Mouse (Mus musculus): ENCODE results near the gene Srrt. TPM values are rescaled to one million over a fixed set of nuclear protein-coding genes. Genes with fewer than 3 reads are reported as not detected.

Gene Srrt
- 158 and 165 TPM in 2 replicates for polyA plus RNA-seq (2015; fragmentation: Nextera tagmentation; extraction: Ambion mirVana)

- peaks cover 54% of the 10 kb centered on the region for H3K36me3 ChIP-seq (ENCODE audit: insufficient read depth, low read length)
- peak within 1 kb of the TSS; percentile 67 for H3K4me2 ChIP-seq (replicated peaks; ENCODE audit: low read depth, low read length)
- under 1% methylated on average over 61 of the region's 72 CpGs for WGBS
- ATAC-seq (ENCODE audit: low FRiP score, low TSS enrichment) = peak; percentile 88
- peak within 1 kb of the TSS; percentile 99 for H3K9ac ChIP-seq (replicated peaks; ENCODE audit: low read length)
- H3K27ac ChIP-seq (ENCODE audit: low read length) = peak within 1 kb of the TSS; percentile 97
- peaks cover 35% of the 10 kb centered on the region for H3K4me1 ChIP-seq (ENCODE audit: insufficient read depth, low read length)
- H3K9me3 ChIP-seq (ENCODE audit: low read length) = no peaks in the 10 kb centered on the region
- H3K27me3 ChIP-seq (ENCODE audit: insufficient read depth, low read length) = no peaks in the 10 kb centered on the region
- H3K4me3 ChIP-seq (ENCODE audit: low read length) = peak within 1 kb of the TSS; percentile 94
Observed at GRCm38 (mm10) chr5:137307071-137307912, at the start of gene Srrt. Gene Srrt, minus strand, starts transcription at chr5:137307674.

- Histone ChIP-seq H3K4me3 (ENCODE audit: low read length) (0 out of 2 replicates have a peak overlapping the region, but pooled peaks have one; percentile 7), H3K9me3 (ENCODE audit: low read length) (no peaks in the 10 kb centered on the region), H3K4me2 (replicated peaks; ENCODE audit: low read depth, low read length) (peak overlapping the region; percentile 29), H3K4me1 (ENCODE audit: insufficient read depth, low read length) (peaks cover 30% of the 10 kb centered on the region), H3K27ac (ENCODE audit: low read length) (no peak overlapping the region), H3K27me3 (ENCODE audit: insufficient read depth, low read length) (no peaks in the 10 kb centered on the region), H3K9ac (replicated peaks; ENCODE audit: low read length) (no peak overlapping the region), H3K36me3 (ENCODE audit: insufficient read depth, low read length) (peaks cover 45% of the 10 kb centered on the region)
- 81% methylated on average over 17 of the region's 17 CpGs for WGBS
- ATAC-seq (ENCODE audit: low FRiP score, low TSS enrichment) = no peak
Observed at GRCm38 (mm10) chr5:137354091-137354490, 46.6 kb upstream of the Srrt start.

- ATAC-seq (ENCODE audit: low FRiP score, low TSS enrichment) = no peak
- 9% methylated on average over 16 of the region's 16 CpGs for WGBS
Observed at GRCm38 (mm10) chr5:137352011-137352975, 44.8 kb upstream of the Srrt start.

GRCm38 (mm10) chr5:137351394-137351793 lies 43.9 kb upstream of the Srrt start:
- H3K27me3 ChIP-seq (ENCODE audit: insufficient read depth, low read length) = no peaks in the 10 kb centered on the region
- WGBS = 4% methylated on average over 4 of the region's 4 CpGs
- peak overlapping the region; percentile 98 for H3K27ac ChIP-seq (ENCODE audit: low read length)
- H3K4me1 ChIP-seq (ENCODE audit: insufficient read depth, low read length) = peaks cover 53% of the 10 kb centered on the region
- peaks cover 29% of the 10 kb centered on the region for H3K36me3 ChIP-seq (ENCODE audit: insufficient read depth, low read length)
- no peak for ATAC-seq (ENCODE audit: low FRiP score, low TSS enrichment)
- H3K4me2 ChIP-seq (replicated peaks; ENCODE audit: low read depth, low read length) = peak overlapping the region; percentile 93
- peak overlapping the region; percentile 95 for H3K4me3 ChIP-seq (ENCODE audit: low read length)
- H3K9ac ChIP-seq (replicated peaks; ENCODE audit: low read length) = peak overlapping the region; percentile 97
- no peaks in the 10 kb centered on the region for H3K9me3 ChIP-seq (ENCODE audit: low read length)

More at GRCm38 (mm10) chr5:137352011-137352975, 44.8 kb upstream of the Srrt start:
- Histone ChIP-seq H3K4me2 (replicated peaks; ENCODE audit: low read depth, low read length) (peak overlapping the region; percentile 93), H3K36me3 (ENCODE audit: insufficient read depth, low read length) (peaks cover 33% of the 10 kb centered on the region), H3K9ac (replicated peaks; ENCODE audit: low read length) (peak overlapping the region; percentile 97), H3K9me3 (ENCODE audit: low read length) (no peaks in the 10 kb centered on the region), H3K4me1 (ENCODE audit: insufficient read depth, low read length) (peaks cover 45% of the 10 kb centered on the region), H3K27ac (ENCODE audit: low read length) (peak overlapping the region; percentile 98), H3K27me3 (ENCODE audit: insufficient read depth, low read length) (no peaks in the 10 kb centered on the region), H3K4me3 (ENCODE audit: low read length) (peak overlapping the region; percentile 95)

GRCm38 (mm10) chr5:137351058-137351380 lies 43.5 kb upstream of the Srrt start:
- Histone ChIP-seq H3K4me2 (replicated peaks; ENCODE audit: low read depth, low read length) (peak overlapping the region; percentile 93), H3K9ac (replicated peaks; ENCODE audit: low read length) (peak overlapping the region; percentile 97), H3K27me3 (ENCODE audit: insufficient read depth, low read length) (no peaks in the 10 kb centered on the region), H3K27ac (ENCODE audit: low read length) (peak overlapping the region; percentile 98), H3K36me3 (ENCODE audit: insufficient read depth, low read length) (peaks cover 26% of the 10 kb centered on the region), H3K4me1 (ENCODE audit: insufficient read depth, low read length) (peaks cover 54% of the 10 kb centered on the region), H3K4me3 (ENCODE audit: low read length) (peak overlapping the region; percentile 95), H3K9me3 (ENCODE audit: low read length) (no peaks in the 10 kb centered on the region)
- no peak for ATAC-seq (ENCODE audit: low FRiP score, low TSS enrichment)
- under 1% methylated on average over 8 of the region's 8 CpGs for WGBS

- Histone ChIP-seq H3K4me2 (replicated peaks; ENCODE audit: low read depth, low read length) (peak overlapping the region; percentile 93), H3K9me3 (ENCODE audit: low read length) (no peaks in the 10 kb centered on the region), H3K4me1 (ENCODE audit: insufficient read depth, low read length) (peaks cover 58% of the 10 kb centered on the region), H3K36me3 (ENCODE audit: insufficient read depth, low read length) (peaks cover 20% of the 10 kb centered on the region), H3K9ac (replicated peaks; ENCODE audit: low read length) (peak overlapping the region; percentile 97), H3K4me3 (ENCODE audit: low read length) (peak overlapping the region; percentile 95), H3K27me3 (ENCODE audit: insufficient read depth, low read length) (no peaks in the 10 kb centered on the region), H3K27ac (ENCODE audit: low read length) (peak overlapping the region; percentile 98)
- under 1% methylated on average over 54 of the region's 55 CpGs for WGBS
- peak; percentile 58 for ATAC-seq (ENCODE audit: low FRiP score, low TSS enrichment)
Observed at GRCm38 (mm10) chr5:137350205-137351057, 43.0 kb upstream of the Srrt start.

GRCm38 (mm10) chr5:137349384-137350204 lies 42.1 kb upstream of the Srrt start, which contains the start of gene Ephb4:
Gene Ephb4, plus strand, starts transcription at chr5:137350109.
- under 1% methylated on average over 29 of the region's 32 CpGs for WGBS
- Histone ChIP-seq H3K4me2 (replicated peaks; ENCODE audit: low read depth, low read length) (peak within 1 kb of the TSS; percentile 93), H3K4me1 (ENCODE audit: insufficient read depth, low read length) (peaks cover 61% of the 10 kb centered on the region), H3K27me3 (ENCODE audit: insufficient read depth, low read length) (no peaks in the 10 kb centered on the region), H3K4me3 (ENCODE audit: low read length) (peak within 1 kb of the TSS; percentile 95), H3K27ac (ENCODE audit: low read length) (peak within 1 kb of the TSS; percentile 98), H3K9me3 (ENCODE audit: low read length) (no peaks in the 10 kb centered on the region), H3K9ac (replicated peaks; ENCODE audit: low read length) (peak within 1 kb of the TSS; percentile 97), H3K36me3 (ENCODE audit: insufficient read depth, low read length) (peaks cover 11% of the 10 kb centered on the region)
- peak; percentile 95 for ATAC-seq (ENCODE audit: low FRiP score, low TSS enrichment)

GRCm38 (mm10) chr5:137348482-137349383 lies 41.3 kb upstream of the Srrt start:
- no peaks in the 10 kb centered on the region for H3K27me3 ChIP-seq (ENCODE audit: insufficient read depth, low read length)
- peaks cover 3% of the 10 kb centered on the region; the same call in 1 of the 2 replicates for H3K36me3 ChIP-seq (ENCODE audit: insufficient read depth, low read length)
- no peaks in the 10 kb centered on the region for H3K9me3 ChIP-seq (ENCODE audit: low read length)
- peak overlapping the region; percentile 95 for H3K4me3 ChIP-seq (ENCODE audit: low read length)
- peak; percentile 29 for ATAC-seq (ENCODE audit: low FRiP score, low TSS enrichment)
- peak overlapping the region; percentile 93 for H3K4me2 ChIP-seq (replicated peaks; ENCODE audit: low read depth, low read length)
- H3K9ac ChIP-seq (replicated peaks; ENCODE audit: low read length) = peak overlapping the region; percentile 71
- peak overlapping the region; percentile 98 for H3K27ac ChIP-seq (ENCODE audit: low read length)
- 1% methylated on average over 33 of the region's 33 CpGs for WGBS
- peaks cover 58% of the 10 kb centered on the region for H3K4me1 ChIP-seq (ENCODE audit: insufficient read depth, low read length)

Data from kidney, embryonic 16.5 days (tissue).